Mouse (Mus musculus): Measurements from ENCODE around the gene Dennd4a. TPM values are rescaled to one million over a fixed set of nuclear protein-coding genes. Genes with fewer than 3 reads are reported as not detected.

The Dennd4a gene
- total and polyA plus RNA-seq, 2 experiments from 2014 or later = 5.2 to 18.5 TPM

- no peak overlapping the region for H3K4me3 ChIP-seq (ENCODE audit: low read depth, low read length)
- H3K4me2 ChIP-seq (ENCODE audit: low read depth) = no peak overlapping the region
- H3K9me3 ChIP-seq (ENCODE audit: low read length) = no peaks in the 10 kb centered on the region
- 86% methylated on average over 4 of the region's 4 CpGs for WGBS
- H3K9ac ChIP-seq = no peak overlapping the region
- H3K27ac ChIP-seq (ENCODE audit: low read depth, low read length) = no peak overlapping the region
- ATAC-seq (no peak), DNase-seq (no peak)
- H3K4me1 ChIP-seq (ENCODE audit: insufficient read depth) = no peaks in the 10 kb centered on the region
- TF ChIP-seq CTCF (IDR thresholded peaks at IDR 0.05; ENCODE audit: low read depth) = no peak
- peaks cover 39% of the 10 kb centered on the region for H3K36me3 ChIP-seq (ENCODE audit: insufficient read depth)
- no peaks in the 10 kb centered on the region for H3K27me3 ChIP-seq (ENCODE audit: insufficient read depth, low read length)
These were observed 103.5 kb downstream of the Dennd4a start for GRCm38 (mm10) chr9:64914629-64915028.

- Histone ChIP-seq H3K36me3 (ENCODE audit: insufficient read depth) (peaks cover 9% of the 10 kb centered on the region), H3K9me3 (ENCODE audit: low read length) (no peaks in the 10 kb centered on the region), H3K27me3 (ENCODE audit: insufficient read depth, low read length) (no peaks in the 10 kb centered on the region), H3K4me3 (ENCODE audit: low read depth, low read length) (no peak overlapping the region), H3K4me2 (ENCODE audit: low read depth) (0 out of 2 replicates have a peak overlapping the region, but pooled peaks have one; percentile 5), H3K9ac (no peak overlapping the region), H3K27ac (ENCODE audit: low read depth, low read length) (no peak overlapping the region), H3K4me1 (ENCODE audit: insufficient read depth) (no peaks in the 10 kb centered on the region)
- no peak for ATAC-seq
- no peak for TF ChIP-seq CTCF (IDR thresholded peaks at IDR 0.05; ENCODE audit: low read depth)
- no peak for DNase-seq
- WGBS = 38% methylated on average over 16 of the region's 16 CpGs
These were observed 107.4 kb downstream of the Dennd4a start for GRCm38 (mm10) chr9:64918560-64918959.

- no peak for ATAC-seq
- 24% methylated on average over 5 of the region's 5 CpGs for WGBS
These were observed 114.6 kb downstream of the Dennd4a start for GRCm38 (mm10) chr9:64925771-64926170.

GRCm38 (mm10) chr9:64926201-64926991 is 115.3 kb downstream of the Dennd4a start:
- 48% methylated on average over 8 of the region's 8 CpGs for WGBS
- Histone ChIP-seq H3K36me3 (ENCODE audit: insufficient read depth) (no peaks in the 10 kb centered on the region; the same call in 1 of the 2 replicates), H3K9ac (no peak overlapping the region), H3K27ac (ENCODE audit: low read depth, low read length) (peak overlapping the region; percentile 24), H3K4me2 (ENCODE audit: low read depth) (no peak overlapping the region), H3K9me3 (ENCODE audit: low read length) (no peaks in the 10 kb centered on the region), H3K4me1 (ENCODE audit: insufficient read depth) (peaks cover 11% of the 10 kb centered on the region; the same call in 1 of the 2 replicates), H3K4me3 (ENCODE audit: low read depth, low read length) (no peak overlapping the region), H3K27me3 (ENCODE audit: insufficient read depth, low read length) (no peaks in the 10 kb centered on the region)
- TF ChIP-seq CTCF (IDR thresholded peaks at IDR 0.05; ENCODE audit: low read depth) = peak; percentile 32
- DNase-seq (peak; percentile 69), ATAC-seq (peak; percentile 89)

More at GRCm38 (mm10) chr9:64925771-64926170, 114.6 kb downstream of the Dennd4a start:
- TF ChIP-seq CTCF (IDR thresholded peaks at IDR 0.05; ENCODE audit: low read depth) = no peak
- no peak for DNase-seq
- Histone ChIP-seq H3K4me2 (ENCODE audit: low read depth) (no peak overlapping the region), H3K9ac (no peak overlapping the region), H3K36me3 (ENCODE audit: insufficient read depth) (no peaks in the 10 kb centered on the region; the same call in 1 of the 2 replicates), H3K27ac (ENCODE audit: low read depth, low read length) (peak overlapping the region; percentile 24; the same call in 1 of the 2 replicates), H3K4me3 (ENCODE audit: low read depth, low read length) (no peak overlapping the region), H3K4me1 (ENCODE audit: insufficient read depth) (peaks cover 11% of the 10 kb centered on the region; the same call in 1 of the 2 replicates), H3K27me3 (ENCODE audit: insufficient read depth, low read length) (no peaks in the 10 kb centered on the region), H3K9me3 (ENCODE audit: low read length) (no peaks in the 10 kb centered on the region)

GRCm38 (mm10) chr9:64930256-64930655 is 119.1 kb downstream of the Dennd4a start:
- no peak for DNase-seq
- Histone ChIP-seq H3K27ac (ENCODE audit: low read depth, low read length) (no peak overlapping the region), H3K4me1 (ENCODE audit: insufficient read depth) (peaks cover 11% of the 10 kb centered on the region; the same call in 1 of the 2 replicates), H3K9me3 (ENCODE audit: low read length) (no peaks in the 10 kb centered on the region), H3K27me3 (ENCODE audit: insufficient read depth, low read length) (no peaks in the 10 kb centered on the region), H3K36me3 (ENCODE audit: insufficient read depth) (no peaks in the 10 kb centered on the region), H3K9ac (no peak overlapping the region), H3K4me2 (ENCODE audit: low read depth) (no peak overlapping the region), H3K4me3 (ENCODE audit: low read depth, low read length) (no peak overlapping the region)
- 83% methylated on average over 4 of the region's 4 CpGs for WGBS
- no peak for TF ChIP-seq CTCF (IDR thresholded peaks at IDR 0.05; ENCODE audit: low read depth)
- no peak for ATAC-seq

GRCm38 (mm10) chr9:64931751-64932610 is 120.8 kb downstream of the Dennd4a start:
- Histone ChIP-seq H3K27me3 (ENCODE audit: insufficient read depth, low read length) (no peaks in the 10 kb centered on the region), H3K9ac (no peak overlapping the region), H3K4me2 (ENCODE audit: low read depth) (no peak overlapping the region), H3K9me3 (ENCODE audit: low read length) (no peaks in the 10 kb centered on the region), H3K36me3 (ENCODE audit: insufficient read depth) (no peaks in the 10 kb centered on the region), H3K4me1 (ENCODE audit: insufficient read depth) (no peaks in the 10 kb centered on the region), H3K4me3 (ENCODE audit: low read depth, low read length) (no peak overlapping the region), H3K27ac (ENCODE audit: low read depth, low read length) (no peak overlapping the region)
- 72% methylated on average over 7 of the region's 7 CpGs for WGBS
- ATAC-seq (no peak), DNase-seq (no peak)
- TF ChIP-seq CTCF (IDR thresholded peaks at IDR 0.05; ENCODE audit: low read depth) = no peak

Measured in forebrain, postnatal 0 days (tissue).